Mouse (Mus musculus) E14TG2a.4 (cell line): Measurements from ENCODE around the gene Ttc41.

ENCODE experiments used
- CTCF ChIP-seq: conservative IDR thresholded peaks from 2 replicates; pipeline ENCODE4 v1.5.1; 2014; ENCODE audit warnings: low read length
- NANOG ChIP-seq: IDR thresholded peaks from 2 replicates; pipeline ENCODE4 v1.6.1; 2014; ENCODE audit warnings: borderline replicate concordance, low read length, mixed read lengths
- POU5F1 ChIP-seq: IDR thresholded peaks from 2 replicates; pipeline ENCODE4 v1.6.1; 2014; ENCODE audit warnings: low read length, borderline replicate concordance

DNA sequence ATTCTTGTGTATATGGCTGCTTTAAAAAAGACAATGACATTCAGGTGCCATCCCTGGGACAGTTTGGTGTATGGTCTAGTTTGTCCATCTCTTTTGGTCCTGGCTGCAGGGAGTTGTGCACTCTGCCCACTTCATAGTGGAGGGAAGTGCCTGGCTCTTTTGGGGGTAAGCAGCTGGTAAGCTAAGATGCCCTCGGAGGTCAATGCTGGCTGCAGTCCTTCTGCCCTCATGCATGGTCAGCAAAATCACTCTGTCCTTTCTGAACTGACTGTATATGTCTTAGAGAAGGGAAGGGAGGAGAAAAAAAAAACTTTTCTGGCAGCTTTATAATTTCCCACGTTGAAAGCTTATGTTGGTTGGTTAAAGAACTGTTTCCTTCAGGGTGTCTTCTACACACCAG is 79.8 kb downstream of the Ttc41 start:
- TF ChIP-seq CTCF: no peak
- TF ChIP-seq NANOG: no peak
- TF ChIP-seq POU5F1: no peak
